Mouse (Mus musculus) embryonic fibroblast, embryonic 13.5 days (primary cell): ENCODE measurements around the gene Iqca.

Source experiments
- CTCF ChIP-seq: IDR thresholded peaks from 2 replicates; pipeline ENCODE4 v1.5.1; 2011; ENCODE audit warnings: mild to moderate bottlenecking, control low read depth, low read length, moderate library complexity, borderline replicate concordance; ENCODE audit not compliant: insufficient read depth
- POLR2A ChIP-seq: IDR thresholded peaks from 2 replicates; pipeline ENCODE4 v1.6.1; 2011; ENCODE audit warnings: low read depth, mild to moderate bottlenecking, control low read depth, low read length, moderate library complexity

DNA sequence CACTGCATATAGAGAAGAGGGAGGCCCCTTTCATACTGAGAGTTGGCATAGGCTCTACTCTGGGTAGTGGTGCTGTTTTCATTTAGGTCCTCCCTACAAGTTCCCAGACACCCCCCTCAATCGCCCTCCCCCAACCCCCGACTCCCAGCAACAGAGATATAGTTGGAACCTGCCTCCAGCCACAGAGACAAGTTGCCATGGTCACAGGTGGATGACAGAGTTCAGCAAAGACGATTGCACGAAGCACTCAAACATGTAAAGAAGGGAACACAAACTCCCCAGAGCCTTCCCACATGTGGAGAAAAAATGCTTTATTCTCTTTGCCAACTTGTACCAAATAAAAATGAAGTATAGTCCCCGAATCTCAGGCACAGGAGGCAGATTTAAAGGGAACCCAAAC is 29.3 kb upstream of the Iqca start:
- TF ChIP-seq CTCF (no peak), POLR2A (no peak)
